Mouse (Mus musculus): ENCODE measurements around the gene Ddt.

Gene Ddt

DNA sequence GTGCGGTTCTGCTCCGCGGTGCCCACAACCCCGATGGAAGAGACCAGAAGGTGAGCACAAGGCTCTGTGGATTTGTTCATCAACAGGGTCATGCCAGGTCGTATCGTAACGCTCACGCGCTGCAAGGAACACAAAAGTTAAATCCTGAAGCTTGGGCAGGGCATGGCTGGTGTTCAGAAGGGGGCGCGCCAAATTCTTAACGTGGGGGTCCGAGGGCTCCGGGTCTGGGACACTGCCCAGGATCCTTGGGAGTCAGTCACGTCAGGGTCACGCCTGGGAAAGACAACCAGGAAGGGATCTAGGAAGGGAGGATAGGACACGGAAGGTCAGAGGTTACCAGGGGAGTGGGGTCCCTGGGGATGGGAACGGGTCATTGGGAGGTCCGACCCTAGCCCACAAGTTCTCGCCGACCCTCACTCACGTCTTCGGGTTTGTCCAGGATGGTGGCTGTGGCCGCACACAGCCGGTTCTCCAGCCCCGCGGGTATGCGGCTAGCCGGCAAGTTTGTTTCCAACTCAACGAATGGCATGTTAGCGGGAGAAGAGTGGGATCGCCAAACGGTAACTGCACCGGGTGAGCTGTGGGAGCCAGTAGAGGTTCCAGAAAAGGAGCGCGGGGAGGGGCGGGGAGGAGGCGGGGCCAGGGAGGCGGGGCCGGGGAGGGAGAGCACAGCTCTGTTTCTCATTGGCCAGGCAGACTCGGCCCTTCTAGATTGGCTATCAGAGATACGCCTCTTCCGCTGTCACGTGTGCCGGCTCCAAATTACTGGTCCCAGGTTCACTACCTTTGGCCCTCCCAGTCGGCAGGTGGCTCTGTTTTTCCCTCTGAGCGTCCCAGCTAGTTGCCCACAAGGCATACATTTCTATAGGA lies at the start of gene Ddt:
Gene Ddt (minus strand): TSS at position 620 of the 870 bp plus-strand sequence.
- DNase-seq (ENCODE audit: low spot score), result peak; percentile 52

DNA sequence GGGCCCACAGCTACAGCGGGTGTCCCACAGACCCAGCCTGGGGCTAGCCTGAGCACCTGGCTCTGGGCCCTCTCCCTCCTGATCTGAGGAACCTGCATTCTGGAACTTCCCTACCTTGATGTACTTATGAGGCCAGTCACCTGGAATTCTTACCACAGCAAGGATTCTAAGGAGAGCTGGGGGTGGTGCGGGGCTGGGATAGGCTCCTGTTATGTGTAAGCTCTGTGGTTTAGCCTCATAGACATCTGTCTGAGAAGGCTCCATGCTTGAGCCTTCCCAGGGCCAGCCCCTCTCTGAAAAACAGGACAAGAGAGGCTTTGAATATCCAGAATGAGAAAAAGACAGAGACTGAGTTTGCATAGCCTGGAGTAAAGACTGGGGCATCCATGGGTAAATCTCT lies 49.2 kb upstream of the Ddt start, which contains the start of gene Gstt4:
Gene Gstt4 (minus strand): TSS at position 101 of the 400 bp plus-strand sequence.
- DNase-seq (ENCODE audit: low spot score), result no peak

DNA sequence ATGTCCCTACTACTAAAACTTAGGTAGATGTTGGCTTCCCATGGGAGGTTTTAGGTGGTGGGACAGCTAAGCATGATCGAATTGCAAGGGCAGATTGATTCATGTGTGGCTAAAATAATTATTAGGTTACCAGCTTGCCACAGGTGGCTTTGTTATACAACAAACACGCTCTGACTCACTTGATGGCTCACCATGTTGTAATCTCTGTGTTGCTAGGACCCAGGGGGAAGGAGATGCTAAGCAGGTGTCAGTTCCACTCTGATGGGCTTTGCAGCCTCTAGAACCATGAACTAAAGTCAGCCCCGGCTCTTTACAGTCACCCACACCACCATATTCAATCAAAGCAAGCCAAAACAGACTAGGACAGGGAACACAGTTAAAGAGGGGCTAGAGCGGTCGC lies 46.7 kb upstream of the Ddt start:
- DNase-seq (ENCODE audit: low spot score), result no peak

DNA sequence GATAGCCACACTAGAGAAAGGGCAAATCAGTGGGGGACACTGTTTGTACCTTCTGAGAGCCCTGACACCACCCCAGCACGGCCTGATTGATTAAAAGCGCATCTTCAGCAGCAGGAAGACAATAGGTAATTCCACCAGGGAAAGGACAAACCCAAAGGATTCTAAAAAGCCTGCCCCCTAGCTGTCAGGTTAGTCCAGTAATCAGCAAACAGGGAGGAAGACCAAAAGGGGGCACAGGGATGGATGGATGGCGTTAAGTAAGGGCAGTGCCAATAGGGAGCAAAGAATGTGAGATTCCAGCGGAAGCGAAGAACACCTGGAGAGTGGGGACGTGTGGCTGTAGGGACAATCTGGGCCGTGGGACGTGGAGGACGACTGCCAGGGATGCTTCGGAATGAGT lies 45.4 kb upstream of the Ddt start:
- DNase-seq (ENCODE audit: low spot score), result no peak

DNA sequence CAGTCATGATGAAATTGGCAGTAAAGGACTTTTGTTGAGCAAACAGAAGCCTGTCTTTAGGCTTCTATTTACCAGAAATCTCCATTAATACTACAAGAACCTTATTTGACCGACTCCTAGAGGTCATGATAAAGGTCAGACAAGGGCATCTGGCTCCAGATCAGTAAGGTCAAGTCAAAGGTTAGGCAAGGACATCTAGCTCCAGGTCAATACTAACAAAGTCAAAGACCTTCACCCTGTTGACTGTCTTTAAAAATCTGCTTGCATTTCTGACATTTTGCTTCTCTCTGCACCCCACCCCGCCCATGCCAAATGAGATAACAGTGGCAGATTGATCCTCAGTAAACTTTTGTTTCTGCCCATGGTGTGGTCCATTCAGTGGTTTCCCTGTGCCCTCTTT lies 31.0 kb upstream of the Ddt start:
- DNase-seq (ENCODE audit: low spot score), result no peak

DNA sequence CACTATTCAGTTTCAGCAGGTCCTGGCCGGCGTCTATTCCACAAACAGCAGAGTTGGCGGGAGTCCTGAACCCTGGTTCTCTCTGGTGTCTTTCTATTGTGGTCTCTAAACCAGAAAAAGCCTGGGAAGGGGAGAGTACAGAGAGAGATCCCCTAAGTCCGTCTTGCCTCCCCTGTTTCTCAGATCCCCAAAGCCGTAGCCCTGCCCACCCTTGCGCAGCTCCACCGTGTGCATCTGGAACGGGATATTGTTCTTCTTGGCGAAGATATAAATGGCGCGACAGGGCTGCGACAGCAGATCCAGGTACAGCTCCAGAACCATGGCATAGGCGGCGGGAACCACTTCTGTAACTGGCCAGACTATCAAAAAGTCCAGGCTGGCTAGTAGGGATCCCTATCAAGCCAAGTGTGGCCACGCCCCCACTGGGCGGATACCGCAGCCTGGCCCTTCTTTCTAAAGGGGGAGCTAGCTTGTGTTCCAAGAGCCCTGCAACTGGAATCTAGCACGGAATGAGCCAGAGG lies 25.0 kb upstream of the Ddt start, which contains the start of gene Gstt1:
Gene Gstt1 (minus strand): TSS at position 409 of the 521 bp plus-strand sequence.
- peak; percentile 24 for DNase-seq (ENCODE audit: low spot score)

DNA sequence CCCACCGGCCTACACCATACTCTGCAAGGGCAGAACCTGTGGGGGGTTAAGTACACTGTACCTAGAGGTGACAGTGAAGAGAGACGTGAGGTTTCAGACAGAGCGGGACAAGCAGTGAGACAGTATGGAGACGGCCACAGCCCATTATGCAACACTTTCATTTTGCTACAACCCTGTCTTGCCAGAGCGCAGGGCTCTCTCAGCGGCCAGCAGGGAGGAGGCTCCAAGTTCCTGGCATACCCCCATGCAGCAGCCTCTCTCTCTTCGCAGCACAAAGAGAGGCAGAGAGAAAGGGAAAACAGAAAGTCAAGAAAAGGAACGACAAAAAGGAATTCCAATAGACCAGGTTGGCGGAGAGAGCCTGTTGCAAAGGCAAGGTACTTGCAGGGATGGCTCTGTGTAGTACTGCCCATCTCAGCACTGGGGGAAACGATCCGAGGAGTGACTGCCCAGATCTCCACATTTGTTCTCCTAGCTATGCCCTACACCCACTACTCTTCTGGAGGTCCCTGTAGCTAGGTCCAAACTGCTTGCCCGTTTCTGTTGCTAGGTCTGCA lies 24.5 kb upstream of the Ddt start:
- DNase-seq (ENCODE audit: low spot score), result peak; percentile 53

DNA sequence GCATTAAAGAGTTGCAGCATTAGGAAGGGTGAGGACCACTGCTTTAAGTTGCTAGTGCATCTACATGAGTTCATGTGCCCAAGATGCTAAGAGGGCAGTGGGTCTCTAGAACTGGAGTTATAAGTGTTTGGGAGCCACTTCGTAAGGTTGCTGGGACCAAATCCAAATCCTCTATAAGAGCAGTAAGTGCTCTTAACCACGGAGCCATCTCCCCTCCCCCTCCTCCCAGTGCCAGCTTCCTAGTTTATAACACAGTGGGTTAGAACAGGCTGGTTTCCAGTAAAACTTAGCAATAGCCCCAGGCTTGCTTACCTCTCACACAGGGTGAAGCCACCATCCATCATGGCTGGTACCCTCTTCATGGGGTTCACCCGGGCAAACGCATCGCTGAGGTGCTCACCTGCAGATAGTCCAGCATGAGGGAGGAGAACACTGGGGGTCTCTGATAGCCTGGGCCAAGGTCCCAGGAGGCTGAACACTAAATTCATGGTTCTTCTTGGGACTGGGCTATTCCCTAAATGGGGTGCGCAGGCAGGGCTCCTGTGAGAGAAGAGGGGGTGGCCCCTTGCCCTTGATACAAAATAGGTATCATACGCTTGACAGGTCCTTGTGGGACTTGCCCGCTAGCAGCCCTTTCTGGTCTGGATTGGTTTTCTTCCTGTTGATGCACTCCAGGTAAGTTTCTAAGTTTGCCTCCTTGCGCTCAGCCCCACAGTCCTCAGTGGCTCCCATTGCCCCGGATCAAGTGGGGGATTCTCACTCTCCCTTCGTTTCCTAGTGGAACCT lies 23.7 kb upstream of the Ddt start:
- no peak for DNase-seq (ENCODE audit: low spot score)

DNA sequence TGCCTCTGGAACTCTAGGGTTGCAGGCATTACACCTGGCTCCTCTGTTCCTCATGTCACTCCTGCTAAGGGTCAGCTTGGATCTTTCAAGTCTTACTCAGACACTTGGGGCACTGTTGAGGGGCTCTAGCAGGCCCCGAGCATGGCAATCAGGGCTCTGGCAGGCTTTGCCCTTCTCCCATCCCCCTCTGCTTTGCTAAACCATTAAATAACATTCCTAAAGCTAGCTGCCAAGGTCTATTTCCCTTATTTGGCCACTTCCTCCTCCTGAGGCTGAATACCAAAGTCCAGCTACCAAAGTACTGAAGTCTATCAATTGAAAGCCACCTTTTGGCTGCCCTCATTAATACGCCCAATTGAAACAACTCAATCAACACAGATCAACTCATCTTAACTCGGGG lies 21.7 kb upstream of the Ddt start:
- no peak for DNase-seq (ENCODE audit: low spot score)

DNA sequence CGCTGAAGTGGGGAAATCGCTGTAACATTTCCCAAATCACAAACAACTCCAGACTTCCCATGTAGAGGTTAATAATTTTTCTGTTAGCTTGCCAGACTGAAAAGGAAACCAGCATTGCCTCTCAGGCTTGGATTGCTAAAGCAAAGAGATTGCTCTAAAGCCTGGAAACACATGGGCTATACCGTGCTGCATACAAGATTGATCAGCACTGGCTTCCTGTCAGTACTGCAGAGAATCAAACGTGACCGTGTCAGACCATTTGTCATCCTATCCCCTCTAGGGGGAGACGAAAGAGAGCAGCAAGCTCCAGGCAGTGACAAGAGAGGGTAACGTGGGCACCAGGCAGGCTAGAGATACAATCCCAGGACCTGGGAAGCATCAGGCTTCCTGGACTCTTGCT lies 17.6 kb upstream of the Ddt start:
- peak; percentile 14 for DNase-seq (ENCODE audit: low spot score)

DNA sequence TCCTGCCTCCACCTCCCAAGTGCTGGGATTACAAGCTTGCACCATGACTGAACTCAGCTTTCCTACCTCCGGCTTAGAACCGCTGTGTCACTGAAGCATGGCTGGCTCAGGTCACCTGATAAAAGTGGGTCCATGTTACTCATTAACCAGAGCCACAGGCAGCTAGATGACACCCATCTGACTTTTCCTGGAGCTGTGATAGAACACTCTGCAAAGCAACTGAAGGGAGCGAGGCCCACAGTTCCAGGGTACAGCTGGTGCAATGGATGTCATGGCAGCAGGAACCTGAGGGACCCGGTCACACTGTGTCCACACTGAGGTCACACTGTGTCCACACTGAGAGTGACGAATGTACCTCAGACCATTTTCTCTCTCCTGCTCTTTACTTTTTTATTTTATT lies 16.6 kb upstream of the Ddt start:
- no peak for DNase-seq (ENCODE audit: low spot score)

DNA sequence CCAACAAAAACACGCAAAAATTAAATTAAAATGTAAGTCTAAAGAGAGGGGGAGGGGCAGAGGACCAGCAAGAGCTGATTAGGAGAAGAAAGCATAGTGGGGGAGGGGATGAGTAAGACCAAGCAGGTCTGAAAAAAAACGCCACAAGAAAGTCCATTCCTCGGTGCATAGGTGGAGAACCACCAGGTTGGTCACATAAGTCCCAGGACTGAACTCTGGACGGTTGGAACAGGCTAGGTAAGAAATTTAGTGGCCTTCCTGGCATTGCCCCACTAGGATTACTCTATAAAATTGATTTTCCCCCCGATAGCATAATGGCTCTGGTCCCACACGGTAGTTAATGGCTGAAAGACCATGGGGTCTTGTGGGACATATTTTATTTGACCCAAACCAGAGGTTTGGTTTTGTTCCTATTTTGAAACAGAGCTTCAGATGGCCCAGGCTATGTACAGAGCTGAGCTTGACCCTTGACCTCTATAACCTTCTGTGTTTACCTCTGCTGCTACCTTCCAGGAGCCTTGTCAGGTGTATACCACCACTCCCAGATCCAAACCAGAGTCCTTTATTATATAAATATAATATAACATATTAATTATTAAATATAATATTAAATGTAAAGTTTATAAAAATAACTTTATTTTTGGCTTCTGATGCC lies 16.0 kb upstream of the Ddt start:
- DNase-seq (ENCODE audit: low spot score), result no peak

DNA sequence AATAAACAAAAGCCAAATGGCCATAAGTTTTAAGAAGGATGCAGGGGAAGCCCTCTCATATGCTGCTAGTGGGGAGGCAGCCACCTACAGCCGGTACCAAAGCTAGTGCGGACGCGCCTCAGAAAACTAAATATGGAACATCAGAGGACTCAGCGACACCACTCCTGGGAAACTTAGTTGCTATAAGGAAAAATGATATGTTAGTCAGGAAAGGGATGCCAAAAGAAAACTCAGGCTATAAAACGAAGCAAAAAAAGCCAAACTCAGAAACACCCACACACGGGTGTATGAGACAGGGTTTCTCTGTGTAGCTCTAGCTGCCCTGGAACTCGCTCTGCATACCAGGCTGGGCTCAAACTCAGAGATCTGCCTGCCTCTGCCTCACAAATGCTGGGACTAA lies 15.1 kb upstream of the Ddt start:
- no peak for DNase-seq (ENCODE audit: low spot score)

DNA sequence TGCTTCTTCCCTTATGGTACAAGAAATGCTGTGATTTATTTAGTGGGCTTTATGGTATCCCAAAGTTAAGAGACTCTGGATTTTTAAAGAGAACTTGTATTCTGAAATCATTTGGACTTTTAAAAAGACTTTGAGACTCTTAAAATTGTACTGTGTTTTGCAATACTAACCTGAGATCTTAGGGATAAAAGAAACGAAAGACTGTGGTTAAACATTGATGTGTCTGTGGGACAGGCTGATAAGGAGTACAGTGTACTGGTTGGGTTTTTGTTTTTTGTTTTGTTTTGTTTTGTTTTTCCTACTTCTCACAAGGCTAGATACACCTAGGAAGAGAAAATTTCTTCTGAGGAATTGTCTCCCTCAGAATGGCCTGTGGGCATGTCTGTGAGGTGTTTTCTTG lies 12.2 kb upstream of the Ddt start:
- no peak for DNase-seq (ENCODE audit: low spot score)

DNA sequence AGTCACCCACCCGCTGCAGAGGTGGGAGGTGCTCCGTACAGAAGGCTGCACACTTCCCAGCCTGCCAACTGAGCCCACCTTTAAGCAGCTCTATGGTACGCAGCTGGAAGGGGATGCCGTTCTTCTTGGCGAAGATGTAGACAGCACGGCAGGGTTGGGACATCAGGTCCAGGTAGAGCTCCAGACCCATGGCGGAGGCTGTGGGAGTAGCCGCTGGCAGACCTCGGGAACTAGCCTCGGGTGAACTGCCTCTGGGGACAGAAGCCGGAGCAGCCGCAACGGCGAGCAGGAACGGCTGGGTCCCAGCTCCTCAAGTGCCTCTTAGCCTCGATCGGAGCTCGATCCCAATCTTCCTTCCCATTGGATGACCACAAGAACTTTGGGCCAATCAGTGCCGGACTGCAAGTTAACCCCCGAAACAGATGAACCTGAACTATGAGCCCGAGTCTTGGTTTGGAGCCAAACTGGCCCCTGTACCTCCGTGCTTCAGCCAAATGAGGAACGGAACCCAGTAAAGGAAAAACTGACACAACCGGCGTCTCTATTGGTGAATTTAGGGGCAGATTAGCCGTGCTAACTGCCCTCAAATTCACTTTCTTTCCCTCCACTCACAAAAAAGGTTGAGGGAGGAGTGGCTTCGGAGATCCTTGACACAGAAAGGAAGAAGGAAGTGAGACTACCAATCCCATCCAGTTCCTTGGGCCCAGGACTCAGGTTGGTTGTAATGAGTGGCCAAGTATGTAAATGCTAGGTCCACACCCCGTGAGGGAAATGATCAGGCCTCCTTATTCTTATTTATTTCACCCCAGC lies 7.8 kb upstream of the Ddt start, which contains the start of the genes Gm20441 and Gstt3:
Gene Gm20441 (minus strand): TSS at position 186 of the 810 bp plus-strand sequence.
Gene Gstt3 (minus strand): TSS at position 646 of the 810 bp plus-strand sequence.
- DNase-seq (ENCODE audit: low spot score), result no peak

DNA sequence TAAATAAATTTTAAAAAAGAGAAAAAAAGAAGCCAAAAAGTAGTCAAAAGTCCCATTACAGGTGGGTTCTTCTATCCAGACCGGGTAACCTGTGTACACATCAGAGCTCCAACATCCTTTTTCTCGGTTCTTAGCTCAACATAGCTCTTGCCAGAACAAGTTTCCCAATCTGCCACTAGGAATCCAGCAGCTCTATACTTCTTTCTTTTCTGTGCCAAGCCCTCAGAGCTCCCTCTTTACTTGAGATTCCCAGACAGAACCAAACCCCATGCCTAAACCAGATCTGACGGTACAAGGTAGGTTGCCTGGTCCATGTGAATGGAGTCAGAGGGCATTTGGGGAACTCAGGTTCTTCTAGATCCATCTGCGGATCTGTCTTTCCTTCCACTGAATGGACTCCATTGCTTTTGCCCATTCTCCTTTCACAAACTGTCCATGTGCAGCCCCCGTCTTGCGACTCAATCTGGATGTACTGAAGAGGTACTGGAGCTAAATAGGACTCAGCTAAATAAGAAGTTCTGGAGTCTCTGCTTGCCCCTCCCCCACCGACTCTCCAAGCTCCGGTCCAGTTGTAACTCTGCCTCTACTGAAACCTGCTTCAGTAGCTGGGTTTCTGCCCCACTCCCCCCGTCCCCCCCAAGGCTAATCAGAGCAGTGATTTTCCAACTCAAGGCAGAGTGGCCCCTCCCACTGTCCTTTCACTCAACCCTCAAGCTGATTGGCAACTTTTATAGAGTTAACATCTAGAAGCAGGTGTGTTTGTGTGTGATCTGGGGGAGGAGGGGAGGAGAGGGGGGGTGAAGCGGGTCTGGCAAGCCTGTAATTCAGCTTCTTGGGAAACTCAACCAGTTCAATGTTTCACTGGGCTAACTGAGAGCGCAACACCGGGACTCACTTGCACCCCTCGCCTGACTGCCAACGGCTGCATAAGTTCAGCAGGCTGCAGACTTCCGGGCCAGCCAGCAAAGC lies 6.3 kb upstream of the Ddt start:
- no peak for DNase-seq (ENCODE audit: low spot score)

DNA sequence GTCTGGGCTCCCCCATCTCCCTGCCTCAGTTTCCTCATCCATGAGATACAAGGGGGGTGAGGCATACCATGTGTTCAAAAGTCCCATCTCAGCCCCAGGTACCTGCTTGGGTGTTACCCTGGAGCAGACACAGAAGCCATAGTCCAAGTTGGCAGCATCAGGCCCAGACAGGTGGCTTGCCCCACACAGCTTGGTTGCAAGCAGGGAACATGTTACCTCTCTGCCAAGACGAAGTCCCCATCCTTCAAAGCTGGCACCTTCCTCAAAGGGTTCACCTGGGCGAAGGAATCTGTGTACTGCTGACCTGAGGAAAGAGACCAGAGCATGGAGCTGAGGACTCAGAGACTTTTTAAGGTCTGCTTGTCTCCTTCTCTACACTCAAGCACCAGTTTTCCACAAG lies 4.7 kb upstream of the Ddt start:
- DNase-seq (ENCODE audit: low spot score), result no peak

DNA sequence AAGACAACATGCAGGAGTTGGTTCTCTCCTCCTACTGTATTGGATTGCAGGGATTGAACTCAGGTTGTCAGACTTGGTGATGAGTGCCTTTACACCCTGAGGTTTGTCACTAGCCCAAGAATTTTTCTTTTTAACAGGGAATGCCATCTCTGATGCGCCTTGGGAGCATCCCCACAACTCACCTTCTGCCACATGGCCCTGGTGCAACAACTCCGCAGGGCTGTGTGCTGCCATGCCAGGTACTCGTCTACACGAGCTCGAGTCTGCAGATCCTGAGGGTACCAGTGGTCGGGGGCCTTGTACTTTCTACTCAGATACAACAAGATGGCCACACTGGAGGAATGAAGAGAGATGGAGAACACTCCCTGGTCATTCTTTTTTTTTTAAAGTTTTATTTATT lies 3.3 kb upstream of the Ddt start:
- DNase-seq (ENCODE audit: low spot score), result no peak

DNA sequence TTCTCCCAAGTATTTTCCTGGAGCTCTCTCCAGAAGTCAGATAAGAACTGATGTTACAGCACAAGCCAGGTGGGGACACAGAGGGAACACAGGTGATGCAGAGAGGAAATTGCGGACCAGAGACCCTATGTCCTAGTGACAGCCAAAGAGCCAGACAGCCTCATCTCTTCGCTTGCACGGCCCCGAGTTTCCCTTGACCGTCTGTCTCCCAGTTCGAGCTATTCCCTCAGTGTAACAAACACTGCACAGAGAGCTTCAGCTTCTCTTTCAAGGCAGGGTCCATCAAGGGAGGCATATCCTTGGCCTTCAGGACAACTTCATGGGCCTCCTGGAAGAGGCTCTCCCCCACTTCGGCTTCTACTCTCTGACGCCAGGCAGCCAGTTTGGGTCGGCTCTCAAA lies 1.4 kb upstream of the Ddt start:
- no peak for DNase-seq (ENCODE audit: low spot score)

DNA sequence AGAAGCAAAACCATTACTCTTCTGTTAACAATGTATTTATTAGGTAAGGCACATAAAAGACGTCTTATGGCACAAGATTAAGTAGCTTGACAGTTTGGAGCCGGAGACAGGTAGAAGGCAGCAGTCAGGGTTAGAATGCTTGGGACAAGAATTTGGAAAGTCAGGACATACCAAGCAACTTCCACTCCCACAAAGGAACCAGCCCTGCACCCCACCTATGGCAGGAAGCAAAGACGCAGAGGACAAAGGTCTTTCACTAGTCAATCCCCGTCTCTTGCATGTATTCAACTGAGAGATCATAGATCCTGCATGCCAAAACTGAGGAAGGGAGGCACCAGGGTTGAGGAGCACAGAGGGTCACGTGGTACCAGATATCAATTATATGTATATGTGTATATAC lies 888 bp upstream of the Ddt start:
- no peak for DNase-seq (ENCODE audit: low spot score)
